Mouse (Mus musculus) MEL (cell line): ENCODE measurements around the gene Traf3.

Source experiments
- CTCF ChIP-seq, 3 experiments: IDR thresholded peaks in 2 of 3; conservative IDR thresholded peaks in 1 of 3; 2 replicates each; pipeline ENCODE4 v1.5.1; 2011 to 2012; ENCODE audit warnings: low read length in 3 of 3, low read depth in 2 of 3, mild to moderate bottlenecking in 2 of 3, improper control_type of control experiment in 1 of 3, inconsistent platforms in 1 of 3, mixed read lengths in 1 of 3, moderate library complexity in 1 of 3; ENCODE audit not compliant: control insufficient read depth in 1 of 3, insufficient read depth in 1 of 3, poor library complexity in 1 of 3, severe bottlenecking in 1 of 3
- EP300 ChIP-seq, 2 experiments: IDR thresholded peaks; 2 replicates each; pipeline ENCODE4 v1.6.1; 2011; ENCODE audit warnings: improper control_type of control experiment in 2 of 2, low read length in 2 of 2, low read depth in 1 of 2, mild to moderate bottlenecking in 1 of 2
- JUND ChIP-seq: IDR thresholded peaks from 2 replicates; pipeline ENCODE4 v1.6.1; 2011; ENCODE audit warnings: low read depth, mild to moderate bottlenecking, improper control_type of control experiment, low read length
- NRF1 ChIP-seq: IDR thresholded peaks from 2 replicates; pipeline ENCODE4 v1.6.1; 2014; ENCODE audit warnings: low read depth, mild to moderate bottlenecking, inconsistent platforms, low read length, improper control_type of control experiment, moderate library complexity; ENCODE audit not compliant: poor library complexity, insufficient read depth, severe bottlenecking
- POLR2A ChIP-seq, 2 experiments: IDR thresholded peaks; 2 replicates each; pipeline ENCODE4 v1.6.1; 2011 to 2012; ENCODE audit warnings: low read length in 2 of 2, mild to moderate bottlenecking in 2 of 2, control low read depth in 1 of 2, improper control_type of control experiment in 1 of 2, low read depth in 1 of 2, moderate library complexity in 1 of 2; ENCODE audit not compliant: control insufficient read depth in 1 of 2, insufficient read depth in 1 of 2, poor library complexity in 1 of 2
- TAL1 ChIP-seq: IDR thresholded peaks from 2 replicates; pipeline ENCODE4 v1.6.1; 2012; ENCODE audit warnings: mild to moderate bottlenecking, inconsistent platforms, low read length, moderate library complexity, mixed read lengths
- USF1 ChIP-seq: IDR thresholded peaks from 2 replicates; pipeline ENCODE4 v1.6.1; 2014; ENCODE audit warnings: low read depth, mild to moderate bottlenecking, inconsistent platforms, low read length, improper control_type of control experiment, moderate library complexity
- USF2 ChIP-seq, 2 experiments: IDR thresholded peaks; 2 replicates each; pipeline ENCODE4 v1.6.1; 2011 to 2012; ENCODE audit warnings: improper control_type of control experiment in 2 of 2, low read length in 2 of 2, borderline replicate concordance in 1 of 2, inconsistent platforms in 1 of 2, low read depth in 1 of 2, mild to moderate bottlenecking in 1 of 2; ENCODE audit not compliant: insufficient read depth in 1 of 2

DNA sequence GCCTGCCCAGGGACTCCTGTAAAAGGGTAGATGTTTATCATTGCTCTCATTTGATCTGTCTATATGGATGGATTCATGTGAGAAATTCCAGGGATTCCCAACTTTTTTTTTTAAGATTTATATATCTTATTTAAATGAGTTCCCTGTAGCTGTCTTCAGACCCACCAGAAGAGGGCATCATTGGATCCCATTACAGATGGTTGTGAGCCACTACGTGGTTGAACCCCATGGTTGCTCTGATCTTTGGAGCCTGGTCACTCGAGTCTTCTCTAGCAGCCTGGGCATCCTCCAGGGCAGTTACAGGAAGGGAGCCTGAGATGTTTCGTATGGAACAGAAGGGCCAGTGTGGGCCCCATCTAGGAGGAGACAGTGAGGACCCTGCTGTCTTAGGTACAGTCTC, 82.9 kb downstream of the Traf3 start:
- TF ChIP-seq CTCF (IDR thresholded peaks at IDR 0.05 in 2 of 3, conservative IDR thresholded peaks at IDR 0.05 in 1 of 3; ENCODE audit: control insufficient read depth in 1 of 3, insufficient read depth in 1 of 3, low read depth in 2 of 3, low read length in 3 of 3, poor library complexity in 1 of 3, severe bottlenecking in 1 of 3), result peak in 1 of 3 experiments; percentile 5; a peak in 1 of 6 replicates
- TF ChIP-seq TAL1, result no peak
- TF ChIP-seq USF2 (IDR thresholded peaks at IDR 0.05; ENCODE audit: borderline replicate concordance in 1 of 2, insufficient read depth in 1 of 2, low read depth in 1 of 2, low read length in 2 of 2), result no peak
- no peak for TF ChIP-seq USF1
- no peak for TF ChIP-seq JUND
- TF ChIP-seq POLR2A (IDR thresholded peaks at IDR 0.05; ENCODE audit: control insufficient read depth in 1 of 2, insufficient read depth in 1 of 2, low read depth in 1 of 2, low read length in 2 of 2, poor library complexity in 1 of 2), result no peak
- TF ChIP-seq EP300 (IDR thresholded peaks at IDR 0.05; ENCODE audit: low read depth in 1 of 2, low read length in 2 of 2), result no peak
- TF ChIP-seq NRF1, result no peak
